Mouse (Mus musculus) ES-E14 (cell line): ENCODE results near the gene Megf9.

Experiments used
- CHD2 ChIP-seq: IDR thresholded peaks from 2 replicates; pipeline ENCODE4 v1.6.1; 2014; ENCODE audit warnings: mild to moderate bottlenecking, low read depth, low read length, inconsistent platforms
- HCFC1 ChIP-seq: IDR thresholded peaks from 2 replicates; pipeline ENCODE4 v1.6.1; 2012; ENCODE audit warnings: low read length, inconsistent platforms, borderline replicate concordance; ENCODE audit not compliant: insufficient read depth
- MAFK ChIP-seq: IDR thresholded peaks from 2 replicates; pipeline ENCODE4 v1.6.1; 2014; ENCODE audit warnings: mild to moderate bottlenecking, low read depth, low read length, inconsistent platforms; ENCODE audit not compliant: insufficient read depth
- ZC3H11A ChIP-seq: IDR thresholded peaks from 2 replicates; pipeline ENCODE4 v1.6.1; 2012; ENCODE audit warnings: low read depth, mild to moderate bottlenecking, inconsistent platforms, low read length, borderline replicate concordance
- ZNF384 ChIP-seq: IDR thresholded peaks from 2 replicates; pipeline ENCODE4 v1.6.1; 2012; ENCODE audit warnings: low read depth, low read length, inconsistent platforms

- TF ChIP-seq HCFC1 (no peak), ZNF384 (no peak), MAFK (no peak), ZC3H11A (no peak), CHD2 (no peak)
Observed at GRCm38 (mm10) chr4:70398088-70398487, 136.7 kb downstream of the Megf9 start.
